Mouse (Mus musculus) megakaryocyte, embryonic 14.5 days (primary cell): ENCODE data around the gene Cdh16.

Experiments used
- FLI1 ChIP-seq: IDR thresholded peaks from 2 replicates; pipeline ENCODE4 v1.6.1; 2012; ENCODE audit warnings: low read length, inconsistent platforms, mixed read lengths
- GATA1 ChIP-seq: IDR thresholded peaks from 3 replicates; pipeline ENCODE4 v1.6.1; 2012; ENCODE audit warnings: mixed read lengths, low read length, inconsistent platforms, borderline replicate concordance

DNA sequence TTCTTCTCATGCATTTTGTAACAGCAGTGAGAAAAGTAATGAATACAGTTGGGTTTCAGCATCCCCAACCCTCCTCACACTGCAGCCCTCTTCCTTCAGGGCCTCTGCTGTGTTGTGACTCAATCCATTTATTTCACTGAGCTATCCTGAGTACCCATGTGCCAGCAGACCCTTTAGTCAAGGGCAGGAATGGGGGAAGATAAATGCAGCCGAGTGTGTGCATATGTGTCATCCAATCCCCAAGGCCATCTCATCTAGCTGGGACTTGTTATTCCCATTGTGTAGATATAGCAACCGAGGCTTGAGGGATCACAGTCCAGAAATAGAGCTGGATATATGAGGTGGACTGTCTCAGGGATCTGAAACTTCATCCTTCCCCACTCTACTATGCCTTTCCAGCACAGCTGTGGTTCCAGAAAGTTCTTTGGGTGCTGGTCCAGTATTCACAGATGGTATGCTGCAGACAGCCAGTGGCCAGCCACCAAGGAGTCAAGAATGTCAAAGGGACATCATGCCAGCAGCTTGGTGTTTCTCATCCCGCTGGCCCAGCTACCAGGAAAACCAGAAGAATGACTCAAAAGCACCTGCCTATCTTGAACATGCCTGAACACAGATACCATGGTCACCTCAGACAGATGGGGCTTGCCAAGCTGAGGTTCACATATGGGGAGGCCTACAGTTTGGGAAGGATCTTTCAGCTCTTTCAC, 11.0 kb upstream of the Cdh16 start:
- TF ChIP-seq GATA1 (no peak), FLI1 (no peak)
